Mouse (Mus musculus) hindbrain, embryonic 15.5 days (tissue): ENCODE measurements around the gene Thsd4. TPM values are rescaled to one million over a fixed set of nuclear protein-coding genes. Genes with fewer than 3 reads are reported as not detected.

Source experiments
- ATAC-seq: fragments of 200-750 bp; cut with Nextera tagmentation; 2 replicates; pipeline ENCODE4 v1.8.0; 2017; ENCODE audit warnings: low read depth, moderate number of reproducible peaks, moderate TSS enrichment; ENCODE audit not compliant: low FRiP score
- H3K27ac ChIP-seq: fragments of 300-500 bp; sonication (generic); replicated peaks from 2 replicates; pipeline ENCODE4 v1.5.1; 2015; ENCODE audit warnings: mild to moderate bottlenecking, inconsistent platforms
- H3K27me3 ChIP-seq: fragments of 300-500 bp; sonication (generic); 2 replicates; pipeline ENCODE4 v1.6.1; 2015; ENCODE audit warnings: control low read depth, inconsistent platforms
- H3K36me3 ChIP-seq: fragments of 300-500 bp; sonication (generic); 2 replicates; pipeline ENCODE4 v1.6.1; 2015; ENCODE audit warnings: control low read depth, inconsistent platforms
- H3K4me1 ChIP-seq: fragments of 300-500 bp; sonication (generic); replicated peaks from 2 replicates; pipeline ENCODE4 v1.6.1; 2015; ENCODE audit warnings: control low read depth, inconsistent platforms
- H3K4me2 ChIP-seq: fragments of 300-500 bp; sonication (generic); 2 replicates; pipeline ENCODE4 v1.6.1; 2015; ENCODE audit warnings: moderate library complexity, mild to moderate bottlenecking, inconsistent platforms
- H3K4me3 ChIP-seq: fragments of 300-500 bp; sonication (generic); 2 replicates; pipeline ENCODE4 v1.5.1; 2015; ENCODE audit warnings: mild to moderate bottlenecking, inconsistent platforms
- H3K9ac ChIP-seq: fragments of 300-500 bp; sonication (generic); 2 replicates; pipeline ENCODE4 v1.6.1; 2015; ENCODE audit warnings: inconsistent platforms
- H3K9me3 ChIP-seq: fragments of 300-500 bp; sonication (generic); 2 replicates; pipeline ENCODE4 v1.6.1; 2016; ENCODE audit warnings: control low read depth, inconsistent platforms
- WGBS: fragments of 180-500 bp; shearing (Covaris S2); methylation state at CpG from one replicate; pipeline ENCODE4 v1.1.7; 2015; 5-methylcytosine and 5-hydroxymethylcytosine counted together
- polyA plus RNA-seq: library from polyadenylated mRNA; unstranded; fragments of >200 nt; fragmentation: Nextera tagmentation; extraction: Ambion mirVana; gene quantifications from 2 replicates; pipeline ENCODE4 v1.2.1, GENCODE M21; 2015

Thsd4 gene
- polyA plus RNA-seq, 1 experiment from 2014 or later: 5.2 TPM

GRCm38 (mm10) chr9:60543422-60544015, 21.7 kb upstream of the Thsd4 start:
- H3K27me3 ChIP-seq: no peaks in the 10 kb centered on the region
- no peaks in the 10 kb centered on the region for H3K4me1 ChIP-seq
- H3K4me2 ChIP-seq: no peak overlapping the region
- H3K9me3 ChIP-seq: no peaks in the 10 kb centered on the region
- H3K4me3 ChIP-seq: no peak overlapping the region
- ATAC-seq: no peak
- no peaks in the 10 kb centered on the region for H3K36me3 ChIP-seq
- H3K27ac ChIP-seq: no peak overlapping the region
- H3K9ac ChIP-seq: no peak overlapping the region
- WGBS: 84% methylated on average over 7 of the region's 7 CpGs

- Histone ChIP-seq H3K4me2 (no peak overlapping the region), H3K4me3 (no peak overlapping the region), H3K9me3 (no peaks in the 10 kb centered on the region), H3K27me3 (no peaks in the 10 kb centered on the region), H3K27ac (no peak overlapping the region), H3K4me1 (no peaks in the 10 kb centered on the region), H3K9ac (no peak overlapping the region), H3K36me3 (no peaks in the 10 kb centered on the region)
- 85% methylated on average over 12 of the region's 12 CpGs for WGBS
- no peak for ATAC-seq
Observed at GRCm38 (mm10) chr9:60530310-60530709, 8.5 kb upstream of the Thsd4 start.

- ATAC-seq: no peak
- Histone ChIP-seq H3K4me2 (no peak overlapping the region), H3K27ac (no peak overlapping the region), H3K4me3 (no peak overlapping the region), H3K9ac (no peak overlapping the region), H3K9me3 (no peaks in the 10 kb centered on the region), H3K27me3 (no peaks in the 10 kb centered on the region), H3K36me3 (no peaks in the 10 kb centered on the region), H3K4me1 (no peaks in the 10 kb centered on the region)
- WGBS: 88% methylated on average over 10 of the region's 10 CpGs
Observed at GRCm38 (mm10) chr9:60529348-60530243, 7.8 kb upstream of the Thsd4 start.

- H3K9ac ChIP-seq: no peak overlapping the region
- H3K9me3 ChIP-seq: no peaks in the 10 kb centered on the region
- no peak overlapping the region for H3K27ac ChIP-seq
- H3K4me2 ChIP-seq: no peak overlapping the region
- 0 out of 2 replicates have a peak, but pooled peaks cover under 1% of the 10 kb centered on the region for H3K27me3 ChIP-seq
- H3K36me3 ChIP-seq: no peaks in the 10 kb centered on the region
- H3K4me3 ChIP-seq: no peak overlapping the region
- no peaks in the 10 kb centered on the region for H3K4me1 ChIP-seq
- ATAC-seq: no peak
- WGBS: 74% methylated on average over 3 of the region's 3 CpGs
Observed at GRCm38 (mm10) chr9:60528269-60528668, 6.4 kb upstream of the Thsd4 start.

- no peak for ATAC-seq
- no peak overlapping the region for H3K27ac ChIP-seq
- no peak overlapping the region for H3K9ac ChIP-seq
- no peak overlapping the region for H3K4me2 ChIP-seq
- no peaks in the 10 kb centered on the region for H3K36me3 ChIP-seq
- peaks cover 5% of the 10 kb centered on the region; the same call in 1 of the 2 replicates for H3K27me3 ChIP-seq
- WGBS: 93% methylated on average over 2 of the region's 2 CpGs
- no peaks in the 10 kb centered on the region for H3K4me1 ChIP-seq
- no peak overlapping the region for H3K4me3 ChIP-seq
- no peaks in the 10 kb centered on the region for H3K9me3 ChIP-seq
Observed at GRCm38 (mm10) chr9:60527836-60528235, 6.0 kb upstream of the Thsd4 start.

- Histone ChIP-seq H3K36me3 (no peaks in the 10 kb centered on the region), H3K4me3 (no peak overlapping the region), H3K27ac (no peak overlapping the region), H3K4me2 (no peak overlapping the region), H3K9ac (no peak overlapping the region), H3K9me3 (no peaks in the 10 kb centered on the region), H3K27me3 (peaks cover 12% of the 10 kb centered on the region), H3K4me1 (peaks cover 3% of the 10 kb centered on the region)
- no peak for ATAC-seq
- WGBS: 71% methylated on average over 5 of the region's 5 CpGs
Observed at GRCm38 (mm10) chr9:60527051-60527450, 5.2 kb upstream of the Thsd4 start.

GRCm38 (mm10) chr9:60526195-60526594, 4.3 kb upstream of the Thsd4 start:
- Histone ChIP-seq H3K9me3 (no peaks in the 10 kb centered on the region), H3K36me3 (no peaks in the 10 kb centered on the region), H3K27me3 (peaks cover 19% of the 10 kb centered on the region), H3K4me1 (peaks cover 11% of the 10 kb centered on the region), H3K27ac (no peak overlapping the region), H3K4me3 (no peak overlapping the region), H3K9ac (no peak overlapping the region), H3K4me2 (no peak overlapping the region)
- 76% methylated on average over 5 of the region's 5 CpGs for WGBS
- ATAC-seq: no peak

GRCm38 (mm10) chr9:60521143-60521542, 703 bp downstream of the Thsd4 start:
- 32% methylated on average over 5 of the region's 5 CpGs for WGBS
- Histone ChIP-seq H3K4me3 (peak overlapping the region; percentile 50), H3K4me1 (peaks cover 49% of the 10 kb centered on the region), H3K36me3 (no peaks in the 10 kb centered on the region), H3K9ac (no peak overlapping the region), H3K27me3 (peaks cover 24% of the 10 kb centered on the region), H3K9me3 (no peaks in the 10 kb centered on the region), H3K27ac (no peak overlapping the region), H3K4me2 (peak overlapping the region; percentile 84)
- ATAC-seq: no peak

GRCm38 (mm10) chr9:60519601-60520000, 2.2 kb downstream of the Thsd4 start:
- Histone ChIP-seq H3K9ac (no peak overlapping the region), H3K36me3 (no peaks in the 10 kb centered on the region), H3K4me3 (no peak overlapping the region), H3K4me1 (peaks cover 49% of the 10 kb centered on the region), H3K4me2 (no peak overlapping the region), H3K27ac (no peak overlapping the region), H3K9me3 (no peaks in the 10 kb centered on the region), H3K27me3 (peaks cover 26% of the 10 kb centered on the region)
- no peak for ATAC-seq
- WGBS: 11% methylated on average over 3 of the region's 3 CpGs

- no peaks in the 10 kb centered on the region for H3K9me3 ChIP-seq
- no peak overlapping the region for H3K9ac ChIP-seq
- H3K27ac ChIP-seq: no peak overlapping the region
- H3K4me3 ChIP-seq: no peak overlapping the region
- H3K4me1 ChIP-seq: peaks cover 49% of the 10 kb centered on the region
- WGBS: 36% methylated on average over 3 of the region's 3 CpGs
- ATAC-seq: no peak
- H3K36me3 ChIP-seq: no peaks in the 10 kb centered on the region
- peaks cover 27% of the 10 kb centered on the region for H3K27me3 ChIP-seq
- H3K4me2 ChIP-seq: no peak overlapping the region
Observed at GRCm38 (mm10) chr9:60518216-60518615, 3.6 kb downstream of the Thsd4 start.

GRCm38 (mm10) chr9:60517148-60517547, 4.7 kb downstream of the Thsd4 start:
- Histone ChIP-seq H3K27me3 (peaks cover 21% of the 10 kb centered on the region), H3K9ac (no peak overlapping the region), H3K4me1 (peaks cover 47% of the 10 kb centered on the region), H3K9me3 (no peaks in the 10 kb centered on the region), H3K36me3 (no peaks in the 10 kb centered on the region), H3K27ac (no peak overlapping the region), H3K4me2 (no peak overlapping the region), H3K4me3 (no peak overlapping the region)
- ATAC-seq: no peak
- 22% methylated on average over 4 of the region's 4 CpGs for WGBS

- peak; percentile 16; the same call in 1 of the 2 replicates for ATAC-seq
- Histone ChIP-seq H3K9me3 (no peaks in the 10 kb centered on the region), H3K27me3 (peaks cover 15% of the 10 kb centered on the region; the same call in 1 of the 2 replicates), H3K36me3 (no peaks in the 10 kb centered on the region), H3K4me3 (no peak overlapping the region), H3K9ac (no peak overlapping the region), H3K4me1 (peaks cover 39% of the 10 kb centered on the region), H3K27ac (no peak overlapping the region), H3K4me2 (no peak overlapping the region)
- 88% methylated on average over 4 of the region's 4 CpGs for WGBS
Observed at GRCm38 (mm10) chr9:60516379-60516778, 5.5 kb downstream of the Thsd4 start.
